ENCODE assay signal across 8 mouse cellular contexts in genomic region chr14:55560202-55561073, GRCm38 (mm10). TPM values are rescaled to one million over a fixed set of nuclear protein-coding genes. Genes with fewer than 3 reads are reported as not detected.
A peak's percentile ranks its signal among the peaks of the same experiment; 100 is the strongest.
DNase-seq lines count a peak whose midpoint lies in the region; ATAC-seq and TF ChIP-seq lines count a peak whose summit lies in the region.

A730061H03Rik (minus strand) TSS chr14:55560406.

- peak within 1 kb of the TSS; percentile 98 for H3K27ac ChIP-seq in heart, embryonic 12.5 days (ENCODE audit: poor library complexity, severe bottlenecking)
- peak within 1 kb of the TSS; percentile 100 for H3K27ac ChIP-seq in kidney, postnatal 0 days
- H3K27ac ChIP-seq in liver, embryonic 11.5 days (ENCODE audit: low read depth, low read length), result peak within 1 kb of the TSS; percentile 99
- H3K27ac ChIP-seq in stomach, embryonic 14.5 days (ENCODE audit: low read length), result peak within 1 kb of the TSS; percentile 99

- DNase-seq in CD4-positive helper T cell, adult 2 months (ENCODE audit: low read depth, low spot score), result peak; percentile 99
- peak; percentile 99 for DNase-seq in brain, embryonic 18.5 days (ENCODE audit: low read depth, low spot score)
- peak; percentile 99 for DNase-seq in kidney, postnatal 0 days (ENCODE audit: low spot score)
- peak; percentile 98 for DNase-seq in liver, embryonic 11.5 days (ENCODE audit: low spot score)
- DNase-seq in naive thymus-derived CD4-positive, alpha-beta T cell, adult 2 months (ENCODE audit: low read depth), result peak; percentile 99

- peak within 1 kb of the TSS; percentile 81 for H3K9ac ChIP-seq in heart, embryonic 12.5 days
- H3K9ac ChIP-seq in kidney, postnatal 0 days (ENCODE audit: low read depth, low read length), result peak within 1 kb of the TSS; percentile 86
- peak within 1 kb of the TSS; percentile 85 for H3K9ac ChIP-seq in liver, embryonic 11.5 days (ENCODE audit: low read depth, low read length)
- H3K9ac ChIP-seq in stomach, embryonic 14.5 days (replicated peaks; ENCODE audit: low read depth, low read length), result peak within 1 kb of the TSS; percentile 49

- H3K36me3 ChIP-seq in heart, embryonic 12.5 days, result peaks cover 28% of the 10 kb centered on the region
- peaks cover 15% of the 10 kb centered on the region for H3K36me3 ChIP-seq in kidney, postnatal 0 days (ENCODE audit: insufficient read depth, low read length)
- peaks cover 9% of the 10 kb centered on the region; the same call in 1 of the 2 replicates for H3K36me3 ChIP-seq in liver, embryonic 11.5 days (ENCODE audit: control insufficient read depth, insufficient read depth, low read length)
- H3K36me3 ChIP-seq in stomach, embryonic 14.5 days (ENCODE audit: control insufficient read depth, insufficient read depth, low read length), result peaks cover 16% of the 10 kb centered on the region

- H3K4me1 ChIP-seq in heart, embryonic 12.5 days (replicated peaks), result peaks cover 20% of the 10 kb centered on the region
- H3K4me1 ChIP-seq in kidney, postnatal 0 days (replicated peaks; ENCODE audit: insufficient read depth, low read length), result peaks cover 9% of the 10 kb centered on the region; the same call in 1 of the 2 replicates
- H3K4me1 ChIP-seq in liver, embryonic 11.5 days (replicated peaks; ENCODE audit: control insufficient read depth, insufficient read depth, low read length), result peaks cover 24% of the 10 kb centered on the region
- peaks cover 20% of the 10 kb centered on the region for H3K4me1 ChIP-seq in stomach, embryonic 14.5 days (ENCODE audit: control insufficient read depth, insufficient read depth, low read length)

- ATAC-seq in erythroid progenitor cell, adult 5-6 weeks (replicated peaks; ENCODE audit: low FRiP score, poor library complexity, severe bottlenecking), result peak; percentile 84
- peak; percentile 96 for ATAC-seq in heart, embryonic 12.5 days (ENCODE audit: insufficient number of reproducible peaks, low FRiP score)
- peak; percentile 94 for ATAC-seq in kidney, postnatal 0 days (replicated peaks; ENCODE audit: low FRiP score, low read depth)
- ATAC-seq in liver, embryonic 11.5 days (replicated peaks; ENCODE audit: low FRiP score), result peak; percentile 91
- peak; percentile 94 for ATAC-seq in stomach, embryonic 14.5 days (ENCODE audit: insufficient number of reproducible peaks, insufficient read depth, low FRiP score, low read depth)

- peak within 1 kb of the TSS; percentile 86 for H3K4me2 ChIP-seq in heart, embryonic 12.5 days
- H3K4me2 ChIP-seq in kidney, postnatal 0 days (ENCODE audit: low read length), result peak within 1 kb of the TSS; percentile 85
- H3K4me2 ChIP-seq in liver, embryonic 11.5 days, result peak within 1 kb of the TSS; percentile 92
- H3K4me2 ChIP-seq in stomach, embryonic 14.5 days (replicated peaks; ENCODE audit: low read depth, low read length), result peak within 1 kb of the TSS; percentile 78

- H3K4me3 ChIP-seq in heart, embryonic 12.5 days, result peak within 1 kb of the TSS; percentile 69
- peak within 1 kb of the TSS; percentile 68 for H3K4me3 ChIP-seq in kidney, postnatal 0 days (replicated peaks; ENCODE audit: low read depth, low read length)
- peak within 1 kb of the TSS; percentile 68 for H3K4me3 ChIP-seq in liver, embryonic 11.5 days (ENCODE audit: low read depth, low read length)
- peak within 1 kb of the TSS; percentile 70 for H3K4me3 ChIP-seq in stomach, embryonic 14.5 days (ENCODE audit: low read depth, low read length)

- no peaks in the 10 kb centered on the region for H3K9me3 ChIP-seq in heart, embryonic 12.5 days (replicated peaks)
- H3K9me3 ChIP-seq in kidney, postnatal 0 days (replicated peaks; ENCODE audit: low read length), result no peaks in the 10 kb centered on the region
- H3K9me3 ChIP-seq in liver, embryonic 11.5 days (ENCODE audit: control insufficient read depth, low read length), result no peaks in the 10 kb centered on the region
- no peaks in the 10 kb centered on the region for H3K9me3 ChIP-seq in stomach, embryonic 14.5 days (ENCODE audit: control insufficient read depth, low read depth, low read length)

- WGBS in heart, embryonic 12.5 days, result under 1% methylated on average over 51 of the region's 51 CpGs
- under 1% methylated on average over 51 of the region's 51 CpGs for WGBS in kidney, postnatal 0 days
- under 1% methylated on average over 51 of the region's 51 CpGs for whole genome bisulfite sequencing in liver, embryonic 11.5 days
- WGBS in stomach, embryonic 14.5 days, result under 1% methylated on average over 50 of the region's 51 CpGs

- no peaks in the 10 kb centered on the region for H3K27me3 ChIP-seq in heart, embryonic 12.5 days (replicated peaks)
- no peaks in the 10 kb centered on the region for H3K27me3 ChIP-seq in kidney, postnatal 0 days (ENCODE audit: insufficient read depth, low read length)
- no peaks in the 10 kb centered on the region for H3K27me3 ChIP-seq in liver, embryonic 11.5 days (replicated peaks; ENCODE audit: control insufficient read depth, insufficient read depth, low read length)
- no peaks in the 10 kb centered on the region for H3K27me3 ChIP-seq in stomach, embryonic 14.5 days (ENCODE audit: control insufficient read depth, insufficient read depth, low read length)

- TF ChIP-seq CTCF in kidney, postnatal 0 days (IDR thresholded peaks at IDR 0.05; ENCODE audit: low read depth), result no peak

RNA-seq across cellular contexts. Expression of gene A730061H03Rik, which starts in this region (rescaled TPM):
- total RNA-seq in erythroid progenitor cell, adult 5-6 weeks (2015; ENCODE audit: low replicate concordance), result 6.5 TPM in 1 of 2 replicates, not detected in the other
- total RNA-seq in erythroid progenitor cell, adult 5-6 weeks (2017; ENCODE audit: low replicate concordance), result not detected in 2 replicates
- polyA plus RNA-seq in heart, embryonic 12.5 days (2016; fragmentation: Nextera tagmentation; extraction: Ambion mirVana), result 0.96 TPM in 1 of 2 replicates, not detected in the other
- 1.7 and 2.2 TPM in 2 replicates for polyA plus RNA-seq in kidney, postnatal 0 days (2015; fragmentation: Nextera tagmentation; extraction: Ambion mirVana)
- polyA plus RNA-seq in liver, embryonic 11.5 days (2014; fragmentation: Nextera tagmentation; extraction: Ambion mirVana), result 2.3 and 3.3 TPM in 2 replicates
- 0.91 and 1.2 TPM in 2 replicates for polyA plus RNA-seq in stomach, embryonic 14.5 days (2014; fragmentation: Nextera tagmentation; extraction: Ambion mirVana)

Comparison
In these comparisons a context has a peak if more than half of its experiments do, and no peak if none do; other contexts are left out.
1. Peak in every context shown above with its lines: DNase-seq, ATAC-seq, H3K4me3 ChIP-seq and H3K27ac ChIP-seq.
2. Peak in ATAC-seq, H3K4me3 ChIP-seq, H3K27ac ChIP-seq, H3K9ac ChIP-seq and H3K4me2 ChIP-seq in heart, embryonic 12.5 days; RNA of the gene not detected or under 1 TPM.